ENCODE assay signal across 15 mouse cellular contexts in genomic region chr13:112854402-112854801, GRCm38 (mm10). TPM values are rescaled to one million over a fixed set of nuclear protein-coding genes. Genes with fewer than 3 reads are reported as not detected.
DNase-seq lines count a peak whose midpoint lies in the region; ATAC-seq and TF ChIP-seq lines count a peak whose summit lies in the region.
"Had no signal": no experiment of that assay in that cellular context is flagged by ENCODE, and none has a peak within 500 bp of the region (broad histone marks: within the 10 kb centered on the region; RNA-seq: fewer than 3 reads in every experiment).

No protein-coding gene starts in this region.

- no peak overlapping the region for H3K4me2 ChIP-seq in heart, embryonic 12.5 days
- H3K4me2 ChIP-seq: liver, embryonic 11.5 days; midbrain, embryonic 15.5 days had no signal

- no peak for TF ChIP-seq EP300 in MEL (IDR thresholded peaks at IDR 0.05; ENCODE audit: low read depth in 1 of 2, low read length in 2 of 2)

- H3K36me3 ChIP-seq in heart, embryonic 12.5 days = peaks cover 20% of the 10 kb centered on the region
- H3K36me3 ChIP-seq in MEL (ENCODE audit: control insufficient read depth in 1 of 2, insufficient read depth in 2 of 2, low read length in 2 of 2) = no peaks in the 10 kb centered on the region

- H3K27me3 ChIP-seq in heart, embryonic 12.5 days (replicated peaks) = no peaks in the 10 kb centered on the region
- no peaks in the 10 kb centered on the region; a peak in 1 of 4 replicates for H3K27me3 ChIP-seq in MEL (ENCODE audit: control insufficient read depth in 1 of 2, insufficient read depth in 2 of 2, low read length in 2 of 2)
- H3K27me3 ChIP-seq: midbrain, embryonic 15.5 days had no signal

- H3K9me3 ChIP-seq in heart, embryonic 12.5 days (replicated peaks) = no peaks in the 10 kb centered on the region
- H3K9me3 ChIP-seq in MEL (replicated peaks; ENCODE audit: insufficient read depth, low read length) = no peaks in the 10 kb centered on the region
- H3K9me3 ChIP-seq: heart, embryonic 10.5 days; midbrain, embryonic 15.5 days had no signal

- WGBS in heart, embryonic 12.5 days = 79% methylated on average over 6 of the region's 6 CpGs

- H3K27ac ChIP-seq in heart, embryonic 12.5 days (ENCODE audit: poor library complexity, severe bottlenecking) = no peak overlapping the region
- no peak overlapping the region for H3K27ac ChIP-seq in layer of hippocampus, adult 2 months
- no peak overlapping the region for H3K27ac ChIP-seq in MEL (ENCODE audit: control insufficient read depth, low read depth, low read length)
- H3K27ac ChIP-seq: heart, embryonic 10.5 days; midbrain, embryonic 15.5 days had no signal

- H3K4me1 ChIP-seq in heart, embryonic 12.5 days (replicated peaks) = no peaks in the 10 kb centered on the region
- no peaks in the 10 kb centered on the region for H3K4me1 ChIP-seq in MEL (ENCODE audit: control insufficient read depth in 1 of 2, insufficient read depth in 2 of 2, low read length in 2 of 2)
- H3K4me1 ChIP-seq: heart, embryonic 10.5 days; midbrain, embryonic 15.5 days had no signal

- DNase-seq in heart, adult 11 months = peak; percentile 82
- DNase-seq in layer of hippocampus, adult 2 months (ENCODE audit: low spot score in 2 of 2) = no peak
- DNase-seq in layer of hippocampus, adult 9-11 months = no peak
- no peak for DNase-seq in MEL (ENCODE audit: low read depth, low spot score)
- peak; percentile 27 for DNase-seq in embryo, embryonic 11 days
- no peak for DNase-seq in c-Kit-positive CD71-positive TER-119-positive erythroid progenitor cells, embryonic 14.5 days (ENCODE audit: low spot score)
- DNase-seq: adrenal gland, postnatal 14 days; heart, postnatal 4 days; kidney, postnatal 10 days; lung, postnatal 36 days; thymus, adult 18-20 months had no signal

- H3K79me2 ChIP-seq in MEL (ENCODE audit: control insufficient read depth, insufficient read depth, low read length, poor library complexity) = no peaks in the 10 kb centered on the region

- no peak overlapping the region for H3K9ac ChIP-seq in heart, embryonic 12.5 days
- no peak overlapping the region for H3K9ac ChIP-seq in MEL (ENCODE audit: control insufficient read depth, low read depth, low read length, poor library complexity, severe bottlenecking)
- H3K9ac ChIP-seq: midbrain, embryonic 15.5 days had no signal

- no peak for TF ChIP-seq POLR2A in MEL (IDR thresholded peaks at IDR 0.05; ENCODE audit: control insufficient read depth in 1 of 2, insufficient read depth in 1 of 2, low read depth in 1 of 2, low read length in 2 of 2, poor library complexity in 1 of 2)

- H3K4me3 ChIP-seq in heart, embryonic 12.5 days = no peak overlapping the region
- no peak overlapping the region for H3K4me3 ChIP-seq in layer of hippocampus, adult 2 months
- no peak overlapping the region for H3K4me3 ChIP-seq in MEL (ENCODE audit: control insufficient read depth in 1 of 2, insufficient read depth in 1 of 2, low read depth in 2 of 2, low read length in 2 of 2)
- H3K4me3 ChIP-seq: heart, embryonic 10.5 days; midbrain, embryonic 15.5 days had no signal

- TF ChIP-seq CTCF in layer of hippocampus, adult 2 months (conservative IDR thresholded peaks at IDR 0.05) = peak; percentile 39
- peak in 2 of 3 experiments; percentile 50 to 52; a peak in 4 of 6 replicates for TF ChIP-seq CTCF in MEL (IDR thresholded peaks at IDR 0.05 in 2 of 3, conservative IDR thresholded peaks at IDR 0.05 in 1 of 3; ENCODE audit: control insufficient read depth in 1 of 3, insufficient read depth in 1 of 3, low read depth in 2 of 3, low read length in 3 of 3, poor library complexity in 1 of 3, severe bottlenecking in 1 of 3)

- no peak for ATAC-seq in heart, embryonic 12.5 days (ENCODE audit: insufficient number of reproducible peaks, low FRiP score)
- ATAC-seq: midbrain, embryonic 15.5 days had no signal

- peak; percentile 55 for TF ChIP-seq RAD21 in MEL (IDR thresholded peaks at IDR 0.05; ENCODE audit: low read depth, low read length)

TF ChIP-seq in MEL, 35 proteins besides CTCF, POLR2A, EP300 and RAD21:
- TF ChIP-seq ZC3H11A (IDR thresholded peaks at IDR 0.05; ENCODE audit: low read depth, low read length) = peak; percentile 33
- TF ChIP-seq ZNF384 (IDR thresholded peaks at IDR 0.05; ENCODE audit: low read depth, low read length) = no peak
- peak; percentile 54 for TF ChIP-seq SMC3 (IDR thresholded peaks at IDR 0.05; ENCODE audit: low read depth, low read length)

RNA-seq across cellular contexts. Expression of gene Plpp1, which starts 53.8 kb away (rescaled TPM):
- 46.9 and 49.0 TPM in 2 replicates for polyA plus RNA-seq in heart, embryonic 12.5 days (2016; fragmentation: Nextera tagmentation; extraction: Ambion mirVana)
- total RNA-seq in layer of hippocampus, adult 2 months (2021) = 10 to 100 TPM; 30.4 to 30.8 TPM
- total RNA-seq in MEL (2012; rRNA removed) = 0.10 and 0.12 TPM in 2 replicates
- polyA plus RNA-seq in MEL (2012; ENCODE audit: insufficient read depth in 1 of 2, insufficient read length in 2 of 2, low read depth in 1 of 2, low replicate concordance in 2 of 2, missing spikeins in 1 of 2) = under 1 TPM in 1 of 2 experiments, not detected in 1; 0.15 TPM

Comparison
In these comparisons a context has a peak if more than half of its experiments do, and no peak if none do; other contexts are left out.
1. DNase-seq: peak in heart, adult 11 months (single experiment) and embryo, embryonic 11 days (single experiment); none in layer of hippocampus, adult 2 months (0 of 2), layer of hippocampus, adult 9-11 months (single experiment), MEL (single experiment) and c-Kit-positive CD71-positive TER-119-positive erythroid progenitor cells, embryonic 14.5 days (single experiment).
2. RNA of gene Plpp1, which starts 53.8 kb away (total RNA-seq): 30.4 to 30.8 TPM in layer of hippocampus, adult 2 months; 0.10 to 0.12 TPM in MEL; every median in the first group is over 10 times any median in the second.